8 mouse cellular contexts compared by ENCODE assay signal in genomic region chr16:18052731-18053202, GRCm38 (mm10). TPM values are rescaled to one million over a fixed set of nuclear protein-coding genes. Genes with fewer than 3 reads are reported as not detected.
DNase-seq lines count a peak whose midpoint lies in the region; ATAC-seq lines count a peak whose summit lies in the region.

Gene Dgcr6 (plus strand): TSS chr16:18052860.

- H3K4me1 ChIP-seq in megakaryocyte, embryonic 14.5 days: peaks cover 22% of the 10 kb centered on the region

- peak within 1 kb of the TSS; percentile 13 for H3K4me3 ChIP-seq in megakaryocyte, embryonic 14.5 days (replicated peaks)

- DNase-seq in adrenal gland, adult (ENCODE audit: inconsistent age in 2 of 2, low spot score in 1 of 2): peak; percentile 75 to 91
- DNase-seq in embryo, embryonic 10 days (ENCODE audit: low spot score): peak; percentile 87
- peak; percentile 66 for DNase-seq in gastrocnemius, postnatal 25 days
- peak; percentile 68 to 75 for DNase-seq in left cerebral cortex, adult 8-10 months (ENCODE audit: low spot score in 2 of 2)
- DNase-seq in right cerebral cortex, postnatal 14 days: peak; percentile 90
- peak; percentile 69 to 82 for DNase-seq in urinary bladder, postnatal 4 days (ENCODE audit: low spot score in 2 of 2)

- ATAC-seq in inflammation-experienced regulatory T-cells, adult 6 months: peak; percentile 50

- no peaks in the 10 kb centered on the region for H3K9me3 ChIP-seq in megakaryocyte, embryonic 14.5 days

- H3K27me3 ChIP-seq in megakaryocyte, embryonic 14.5 days (replicated peaks): peaks cover 27% of the 10 kb centered on the region

- H3K36me3 ChIP-seq in megakaryocyte, embryonic 14.5 days (replicated peaks; ENCODE audit: low read length): no peaks in the 10 kb centered on the region

RNA-seq across cellular contexts. Expression of gene Dgcr6, which starts in this region (rescaled TPM):
- 10 to 100 TPM; 32.2 to 34.1 TPM for total RNA-seq in gastrocnemius, postnatal 25 days (2021)
- polyA plus RNA-seq in inflammation-experienced regulatory T-cells, adult 6 months (2017; shearing (Covaris generic)): 10 to 100 TPM; 11.5 to 19.1 (median 15.0) TPM
- total RNA-seq in left cerebral cortex, adult 8-10 months (2022): 10 to 100 TPM; 69.8 to 89.4 (median 80.6) TPM
- 17.8 and 20.5 TPM in 2 replicates for polyA plus RNA-seq in megakaryocyte, embryonic 14.5 days (2012; ENCODE audit: insufficient read depth, low replicate concordance)

Comparison
In these comparisons a context has a peak if more than half of its experiments do, and no peak if none do; other contexts are left out.
1. Peak in every context shown above with its lines: DNase-seq, ATAC-seq and H3K4me3 ChIP-seq.